Mouse (Mus musculus) forebrain, embryonic 11.5 days (tissue): ENCODE data around the gene Rrnad1. TPM values are rescaled to one million over a fixed set of nuclear protein-coding genes. Genes with fewer than 3 reads are reported as not detected.

ENCODE experiments used
- ATAC-seq: fragments of 200-750 bp; cut with Nextera tagmentation; replicated peaks from 2 replicates; pipeline ENCODE4 v1.8.0; 2017; ENCODE audit warnings: moderate TSS enrichment; ENCODE audit not compliant: low FRiP score
- DNase-seq: peaks from one replicate; pipeline ENCODE4 v3.0.0-alpha.2; 2017; ENCODE audit warnings: low spot score
- H3K27ac ChIP-seq: fragments of 300-500 bp; sonication (generic); 2 replicates; pipeline ENCODE4 v1.5.1; 2014; ENCODE audit warnings: low read depth, low read length
- H3K27me3 ChIP-seq: fragments of 300-500 bp; sonication (generic); 2 replicates; pipeline ENCODE4 v1.6.1; 2014; ENCODE audit warnings: mild to moderate bottlenecking, low read length, mixed read lengths; ENCODE audit not compliant: control insufficient read depth, insufficient read depth
- H3K36me3 ChIP-seq: fragments of 300-500 bp; sonication (generic); 2 replicates; pipeline ENCODE4 v1.6.1; 2014; ENCODE audit warnings: mild to moderate bottlenecking, low read length, moderate library complexity, mixed read lengths; ENCODE audit not compliant: control insufficient read depth, insufficient read depth
- H3K4me1 ChIP-seq: fragments of 300-500 bp; sonication (generic); replicated peaks from 2 replicates; pipeline ENCODE4 v1.6.1; 2014; ENCODE audit warnings: low read length, mixed read lengths; ENCODE audit not compliant: control insufficient read depth, insufficient read depth
- H3K4me2 ChIP-seq: fragments of 300-500 bp; sonication (generic); 2 replicates; pipeline ENCODE4 v1.6.1; 2014; ENCODE audit warnings: low read depth, mild to moderate bottlenecking, low read length, moderate library complexity, mixed read lengths; ENCODE audit not compliant: severe bottlenecking
- H3K4me3 ChIP-seq: fragments of 300-500 bp; sonication (generic); 2 replicates; pipeline ENCODE4 v1.5.1; 2014; ENCODE audit warnings: low read depth, low read length
- H3K9ac ChIP-seq: fragments of 300-500 bp; sonication (generic); 2 replicates; pipeline ENCODE4 v1.6.1; 2014; ENCODE audit warnings: low read length
- H3K9me3 ChIP-seq: fragments of 300-500 bp; sonication (generic); 2 replicates; pipeline ENCODE4 v1.6.1; 2016; ENCODE audit warnings: low read length, mixed read lengths; ENCODE audit not compliant: control insufficient read depth
- WGBS: fragments of 180-500 bp; shearing (Covaris S2); extraction: QIAGEN DNeasy Blood & Tissue Kit; methylation state at CpG from one replicate; pipeline ENCODE4 v1.1.7; 2014; 5-methylcytosine and 5-hydroxymethylcytosine counted together
- polyA plus RNA-seq: library from polyadenylated mRNA; unstranded; fragments of >200 nt; fragmentation: Nextera tagmentation; extraction: Ambion mirVana; gene quantifications from 2 replicates; pipeline ENCODE4 v1.2.1, GENCODE M21; 2014

The Rrnad1 gene
- polyA plus RNA-seq, 1 experiment from 2014 or later: 22.2 TPM

- ATAC-seq: no peak
- no peak overlapping the region for H3K9ac ChIP-seq
- H3K4me2 ChIP-seq: no peak overlapping the region
- H3K27ac ChIP-seq: no peak overlapping the region
- H3K4me1 ChIP-seq: no peaks in the 10 kb centered on the region
- no peak for DNase-seq
- 96% methylated on average over 4 of the region's 4 CpGs for WGBS
- H3K27me3 ChIP-seq: no peaks in the 10 kb centered on the region
- H3K36me3 ChIP-seq: peaks cover 3% of the 10 kb centered on the region
- no peak overlapping the region for H3K4me3 ChIP-seq
- H3K9me3 ChIP-seq: no peaks in the 10 kb centered on the region
Measured at GRCm38 (mm10) chr3:87877730-87878129, 52.8 kb downstream of the Rrnad1 start.

Other genes starting within 250 kb of the Rrnad1 start
- 0.24 and 0.55 TPM in 2 replicates for gene Lrrc71, start 182.1 kb downstream of the Rrnad1 start, polyA plus RNA-seq
- gene Ntrk1, start 135.6 kb downstream of the Rrnad1 start, polyA plus RNA-seq: 0.16 and 0.45 TPM in 2 replicates
- gene Insrr, start 133.8 kb downstream of the Rrnad1 start, polyA plus RNA-seq: 0.32 and 0.33 TPM in 2 replicates
- 8.2 and 8.6 TPM in 2 replicates for gene Pear1, start 106.4 kb downstream of the Rrnad1 start, polyA plus RNA-seq
- not detected in 2 replicates for gene Sh2d2a, start 84.0 kb downstream of the Rrnad1 start, polyA plus RNA-seq
- 19.6 and 22.3 TPM in 2 replicates for gene Prcc, start 45.1 kb downstream of the Rrnad1 start, polyA plus RNA-seq
- gene Hdgf, start 24.4 kb downstream of the Rrnad1 start, polyA plus RNA-seq: 325 and 329 TPM in 2 replicates
- gene Mrpl24, start 11.2 kb downstream of the Rrnad1 start, polyA plus RNA-seq: 69.4 and 74.5 TPM in 2 replicates
- 73.9 and 78.7 TPM in 2 replicates for gene Isg20l2, start 403 bp downstream of the Rrnad1 start, polyA plus RNA-seq
- 409 and 417 TPM in 2 replicates for gene Crabp2, start 17.9 kb upstream of the Rrnad1 start, polyA plus RNA-seq
- 92.0 and 99.9 TPM in 2 replicates for gene Nes, start 40.4 kb upstream of the Rrnad1 start, polyA plus RNA-seq
- gene Bcan, start 69.5 kb upstream of the Rrnad1 start, polyA plus RNA-seq: 0.52 and 0.72 TPM in 2 replicates
- gene Hapln2, start 96.9 kb upstream of the Rrnad1 start, polyA plus RNA-seq: 0.27 and 0.39 TPM in 2 replicates
- gene Gpatch4, start 112.4 kb upstream of the Rrnad1 start, polyA plus RNA-seq: 32.8 and 39.0 TPM in 2 replicates
- 123 and 130 TPM in 2 replicates for gene Naxe, start 127.8 kb upstream of the Rrnad1 start, polyA plus RNA-seq
- not detected in 2 replicates for gene Ttc24, start 147.6 kb upstream of the Rrnad1 start, polyA plus RNA-seq
- 26.8 and 27.0 TPM in 2 replicates for gene Iqgap3, start 151.3 kb upstream of the Rrnad1 start, polyA plus RNA-seq
- gene Mef2d, start 211.7 kb upstream of the Rrnad1 start, polyA plus RNA-seq: 17.3 and 19.7 TPM in 2 replicates